Mouse (Mus musculus): Measurements from ENCODE around the gene Nfkbiz.

Nfkbiz gene

DNA sequence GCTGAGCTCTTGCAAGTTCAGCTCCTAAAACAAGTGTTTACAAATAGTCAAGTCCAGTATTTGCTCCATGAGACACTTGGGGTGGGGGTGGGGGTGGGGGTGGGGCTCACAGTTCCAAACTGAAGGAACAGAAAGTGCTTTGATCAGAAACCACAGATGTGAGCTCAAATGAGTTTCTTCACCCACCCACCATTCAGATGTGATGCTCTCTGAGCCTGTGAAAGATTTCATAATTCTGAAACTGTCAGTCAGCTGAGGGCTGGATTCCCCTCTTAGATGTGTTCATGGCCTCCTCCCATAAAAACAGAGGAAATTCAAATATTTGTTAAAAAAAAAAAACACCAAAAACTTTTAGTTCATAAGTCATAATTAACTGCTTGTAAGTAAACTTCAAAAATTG is 2.9 kb downstream of the Nfkbiz start:
- in situ Hi-C loops (cut with MboI; ENCODE audit: low sequenced_read_pairs): no loop called here

DNA sequence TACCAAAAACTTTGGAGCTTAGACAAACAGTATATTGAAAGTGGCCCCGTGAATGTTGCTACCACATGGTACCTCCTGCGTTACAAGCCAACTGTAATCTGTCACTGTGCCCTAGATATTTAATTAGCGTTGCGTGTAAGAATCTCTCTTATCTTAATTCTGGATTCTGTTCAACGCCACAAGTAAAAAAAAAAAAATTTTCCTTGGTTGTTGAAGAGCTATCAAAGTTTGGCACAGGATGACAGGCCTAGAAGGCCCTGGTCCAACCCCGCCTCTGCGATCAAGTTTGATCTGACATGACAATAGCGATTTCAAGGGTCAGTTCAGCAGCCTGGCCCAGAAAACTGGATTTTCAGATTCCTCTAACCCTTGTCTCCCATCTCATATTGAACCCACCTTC is 6.1 kb downstream of the Nfkbiz start:
- in situ Hi-C loops (cut with MboI; ENCODE audit: low sequenced_read_pairs): no loop called here

DNA sequence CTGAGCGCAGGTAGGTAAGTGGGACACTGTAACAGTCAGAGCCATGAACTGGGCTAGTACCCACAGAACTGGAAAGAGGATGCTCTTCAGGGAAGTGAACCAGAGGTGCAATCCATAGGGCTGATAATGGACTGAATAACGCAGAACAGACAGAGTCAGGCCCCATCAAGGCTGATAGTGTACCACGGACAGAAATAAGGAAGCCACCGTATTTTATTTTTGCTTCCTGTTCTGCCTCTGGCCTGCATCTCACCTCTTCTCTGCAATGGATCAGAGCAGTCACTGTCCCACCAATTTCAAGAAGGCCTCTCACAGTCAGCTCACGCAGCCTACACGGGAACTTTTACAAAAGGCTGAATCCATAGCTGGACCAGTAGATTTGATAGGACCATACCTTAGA is 6.7 kb downstream of the Nfkbiz start:
- in situ Hi-C loops (cut with MboI; ENCODE audit: low sequenced_read_pairs): no loop called here

DNA sequence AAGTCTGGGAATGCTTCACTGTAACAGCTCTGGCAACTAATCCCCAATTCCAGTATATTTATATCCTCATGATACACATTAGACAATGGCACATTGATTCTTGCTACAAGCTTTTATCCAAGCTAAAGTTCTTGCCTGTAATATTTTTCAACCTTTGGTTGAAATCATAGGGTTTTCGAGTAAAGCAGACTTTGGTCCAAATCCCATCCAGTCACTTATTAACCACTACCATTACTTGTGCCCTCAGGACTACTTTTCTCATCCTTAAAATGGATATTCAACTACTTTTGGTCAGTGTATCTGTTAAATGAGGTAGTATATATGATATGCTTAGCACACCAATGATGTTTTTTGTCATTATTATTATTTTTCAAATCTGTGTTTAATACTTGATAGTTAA is 7.2 kb downstream of the Nfkbiz start:
- in situ Hi-C loops (cut with MboI; ENCODE audit: low sequenced_read_pairs): no loop called here

DNA sequence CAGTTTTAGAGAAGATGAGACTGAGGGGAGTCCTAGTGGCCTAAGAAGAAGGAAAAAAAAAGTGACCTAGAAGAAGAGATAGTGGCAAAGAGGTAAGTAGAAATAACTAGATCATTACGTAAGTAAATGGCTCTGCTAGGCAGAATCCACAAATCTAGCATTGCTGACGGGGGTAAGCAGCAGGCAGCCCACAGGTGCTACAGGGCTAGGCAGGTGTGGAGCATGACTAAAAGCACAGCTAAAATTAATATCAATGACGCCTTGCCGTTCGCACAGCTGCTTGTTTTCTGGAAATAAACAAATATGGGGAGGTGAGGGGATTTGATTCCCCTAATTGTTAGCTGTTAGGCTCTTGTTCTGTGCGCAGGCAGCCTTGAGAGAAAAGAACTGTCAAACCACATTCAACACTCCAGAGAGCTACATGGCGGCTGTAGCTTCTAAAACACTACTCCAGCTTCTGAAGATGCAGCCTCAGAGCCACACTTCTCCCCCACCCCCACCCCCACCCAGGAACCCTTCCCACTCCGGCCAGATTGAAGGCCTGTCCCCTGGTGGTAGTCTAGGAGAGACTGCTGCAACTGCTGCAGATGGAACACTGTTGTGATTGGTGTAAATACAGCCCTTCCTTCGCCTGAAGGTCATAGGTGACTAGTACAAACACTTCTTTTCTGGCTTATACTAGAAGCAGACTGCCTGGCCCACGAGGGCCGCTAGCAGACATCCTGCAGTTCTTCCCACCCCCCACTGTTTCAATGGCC is 15.1 kb downstream of the Nfkbiz start:
- in situ Hi-C loops (cut with MboI; ENCODE audit: low sequenced_read_pairs): no loop called here

DNA sequence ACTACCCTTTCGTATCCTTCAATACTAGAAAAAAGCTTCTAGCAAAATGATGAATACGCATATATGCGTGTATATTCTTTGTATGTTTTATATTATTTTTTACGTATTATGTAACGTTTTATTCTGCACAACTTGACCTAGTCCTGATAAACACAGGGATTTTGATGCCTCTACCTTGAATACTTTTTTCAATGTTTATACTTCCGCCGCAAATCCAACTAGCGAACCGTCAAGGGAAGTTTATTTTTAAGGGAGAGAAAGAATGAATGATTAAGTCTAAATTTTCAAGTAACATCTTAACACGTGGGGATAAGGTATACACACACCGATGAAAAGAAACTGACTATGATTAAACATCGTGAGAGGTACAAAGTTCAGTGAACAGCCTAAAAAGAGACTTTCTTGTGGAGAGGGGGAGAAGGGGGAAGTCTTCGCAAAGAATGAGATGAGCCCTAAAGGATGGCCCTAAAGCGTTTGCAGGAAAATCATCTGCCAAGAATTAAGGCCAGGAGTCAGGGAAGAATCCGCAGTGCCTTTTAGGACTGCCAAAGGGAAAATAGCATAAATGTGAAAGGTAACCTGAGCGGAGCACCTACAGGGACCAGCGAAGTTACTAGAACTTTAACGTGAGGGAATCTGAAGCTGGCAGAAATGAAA is 15.8 kb downstream of the Nfkbiz start:
- in situ Hi-C loops (cut with MboI; ENCODE audit: low sequenced_read_pairs): no loop called here

DNA sequence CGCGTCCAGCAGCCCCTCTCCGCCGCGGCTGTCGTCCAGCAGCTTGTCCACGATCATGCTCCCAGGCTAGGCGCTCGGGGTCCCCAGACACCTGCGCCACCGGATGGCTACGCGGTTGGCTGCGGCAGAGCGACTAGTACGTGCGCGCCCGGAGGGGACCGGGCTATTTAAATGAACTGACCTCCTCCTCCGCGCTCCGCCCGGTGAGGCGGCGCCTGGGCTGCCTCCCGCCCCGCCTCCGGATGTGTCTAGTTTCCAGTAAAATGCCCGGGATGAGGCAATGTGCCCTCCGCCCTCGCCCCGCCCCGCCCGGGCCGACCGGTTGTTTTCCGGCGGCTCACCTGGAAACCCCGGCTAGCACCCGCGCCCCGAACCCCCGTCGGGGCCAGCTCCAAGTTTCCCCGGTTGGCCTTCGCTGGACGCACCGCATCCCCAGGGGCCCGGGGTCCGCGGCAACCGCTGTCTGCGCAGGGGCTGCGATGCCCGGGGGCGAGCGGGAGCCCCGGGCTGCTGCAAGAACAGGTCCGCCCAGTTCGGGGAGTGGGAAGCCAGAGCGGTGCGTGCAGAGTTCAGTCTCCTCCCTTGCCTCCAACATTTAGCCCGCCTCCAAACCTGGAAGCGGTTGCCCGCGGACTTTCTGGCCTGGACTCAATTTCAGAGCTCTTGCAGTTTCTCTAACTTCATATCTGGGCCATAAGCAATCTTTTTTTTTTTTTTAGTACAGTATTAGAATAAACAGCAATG is 16.5 kb downstream of the Nfkbiz start:
- in situ Hi-C loops (cut with MboI; ENCODE audit: low sequenced_read_pairs): no loop called here

DNA sequence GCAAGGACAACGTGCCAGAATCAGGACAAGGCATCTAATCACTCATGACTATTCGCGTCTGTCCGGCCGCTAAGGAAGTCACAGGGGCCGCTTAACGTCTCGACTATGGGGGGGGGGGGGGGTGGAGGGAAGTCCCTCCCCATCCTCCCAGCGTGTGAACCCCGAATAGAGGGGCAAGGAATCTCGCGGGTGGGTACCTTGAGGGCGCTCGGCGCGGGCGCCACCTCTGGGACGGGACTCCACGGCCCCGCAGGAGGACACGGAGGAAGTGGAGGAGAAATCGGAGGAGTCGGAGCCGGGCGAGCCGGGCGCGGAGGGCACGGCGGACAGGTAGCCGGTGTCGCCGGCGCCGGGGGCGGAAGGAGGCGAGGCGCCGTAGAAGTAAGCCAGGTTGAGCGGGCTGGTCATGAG is 17.1 kb downstream of the Nfkbiz start:
- in situ Hi-C loops (cut with MboI; ENCODE audit: low sequenced_read_pairs): no loop called here

DNA sequence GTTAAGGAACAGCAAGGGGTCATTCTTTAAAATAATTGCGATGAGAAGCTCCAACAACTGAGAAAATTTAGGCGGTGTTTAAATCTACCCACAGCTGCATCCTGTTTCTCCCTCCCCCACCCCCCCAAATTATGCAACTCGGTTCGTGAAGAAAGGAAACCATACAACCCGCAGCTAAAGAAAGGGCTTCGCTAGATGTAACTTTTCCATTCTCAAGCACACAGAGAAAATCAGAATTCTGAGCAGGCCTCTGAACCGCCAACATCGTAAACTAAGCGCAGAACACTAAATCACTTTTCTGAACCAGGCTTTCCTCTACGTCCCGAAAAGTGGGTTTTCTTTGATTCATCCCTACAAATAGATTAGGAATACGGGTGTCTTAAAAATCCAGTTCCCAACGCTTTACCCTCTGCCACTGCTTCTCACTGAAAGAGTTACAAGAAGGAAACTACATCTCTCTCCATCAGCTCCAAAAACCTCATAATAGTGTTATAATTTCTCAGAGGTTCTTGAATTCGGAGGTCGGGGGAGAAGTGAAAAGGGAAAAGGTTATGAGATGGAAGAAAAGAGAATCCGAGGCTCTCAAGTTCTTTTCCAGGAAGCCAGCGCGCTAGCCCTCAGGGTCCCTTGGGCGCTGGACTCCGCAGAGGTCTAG is 17.7 kb downstream of the Nfkbiz start:
- in situ Hi-C loops (cut with MboI; ENCODE audit: low sequenced_read_pairs): no loop called here

DNA sequence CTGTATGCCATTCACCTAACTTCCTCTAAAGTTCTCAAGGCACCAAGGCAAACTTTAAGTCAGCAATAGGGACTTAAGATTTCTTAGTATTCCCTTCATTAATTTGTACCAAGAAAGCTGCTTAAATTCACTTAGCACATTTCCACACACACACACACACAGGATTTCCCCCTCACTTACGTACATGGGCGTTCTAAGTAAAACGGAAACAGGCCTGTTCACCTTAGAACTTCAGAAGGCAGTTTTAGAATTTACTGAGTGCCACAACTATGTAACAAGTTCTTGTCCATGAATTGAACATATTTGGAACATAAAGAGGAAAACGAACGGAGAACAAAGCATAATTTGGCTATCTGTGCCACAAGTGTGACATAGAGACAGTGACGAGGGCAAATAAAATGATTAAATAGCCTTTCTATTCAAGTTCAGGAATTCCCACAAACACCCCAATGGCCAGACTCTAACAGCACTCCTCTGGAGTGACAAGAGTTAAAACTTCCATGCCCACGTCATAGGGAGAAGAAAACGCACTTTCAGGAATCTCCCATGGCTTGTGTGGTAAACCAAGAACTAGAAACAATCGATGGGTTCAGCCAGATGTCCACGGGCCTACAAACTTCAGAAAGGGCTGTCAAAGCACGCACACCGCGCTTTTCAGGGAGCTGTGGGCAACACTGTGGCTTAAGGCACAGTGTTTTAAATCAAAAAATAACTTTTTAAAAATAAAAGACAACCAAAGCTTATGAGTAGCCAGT is 18.4 kb downstream of the Nfkbiz start:
- in situ Hi-C loops (cut with MboI; ENCODE audit: low sequenced_read_pairs): no loop called here

DNA sequence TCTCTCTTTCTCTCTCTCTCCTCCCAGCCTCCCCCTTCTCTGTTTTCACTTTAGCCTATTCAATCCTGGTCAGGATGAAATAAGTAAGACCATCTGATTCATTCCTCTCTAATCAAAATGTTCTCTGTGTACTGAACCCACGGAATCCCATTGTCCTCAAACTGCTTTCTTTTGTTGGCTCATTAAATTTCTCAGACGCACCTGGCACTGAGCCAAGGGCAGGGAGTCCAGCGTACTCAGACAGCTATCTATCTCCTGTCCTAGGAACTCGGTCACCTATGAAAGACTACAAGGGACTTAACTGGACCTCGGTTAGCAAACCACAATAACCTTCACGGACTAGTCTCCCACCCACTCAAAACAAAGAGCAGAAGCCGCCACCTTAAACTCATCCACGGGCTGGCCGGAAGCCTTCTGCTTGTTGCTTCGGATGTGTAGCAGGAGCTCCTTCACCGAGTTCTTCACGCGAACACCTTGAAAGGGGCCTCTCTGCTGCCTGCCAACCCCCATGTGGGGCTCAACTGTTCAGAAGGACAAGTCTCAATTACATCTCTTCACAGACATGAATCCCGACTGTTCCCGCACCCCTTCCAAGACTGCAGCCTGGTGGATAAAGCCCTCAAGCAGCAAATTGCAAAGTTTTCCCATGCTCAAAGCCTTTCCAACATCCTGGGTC is 19.4 kb downstream of the Nfkbiz start:
- in situ Hi-C loops (cut with MboI; ENCODE audit: low sequenced_read_pairs): no loop called here

DNA sequence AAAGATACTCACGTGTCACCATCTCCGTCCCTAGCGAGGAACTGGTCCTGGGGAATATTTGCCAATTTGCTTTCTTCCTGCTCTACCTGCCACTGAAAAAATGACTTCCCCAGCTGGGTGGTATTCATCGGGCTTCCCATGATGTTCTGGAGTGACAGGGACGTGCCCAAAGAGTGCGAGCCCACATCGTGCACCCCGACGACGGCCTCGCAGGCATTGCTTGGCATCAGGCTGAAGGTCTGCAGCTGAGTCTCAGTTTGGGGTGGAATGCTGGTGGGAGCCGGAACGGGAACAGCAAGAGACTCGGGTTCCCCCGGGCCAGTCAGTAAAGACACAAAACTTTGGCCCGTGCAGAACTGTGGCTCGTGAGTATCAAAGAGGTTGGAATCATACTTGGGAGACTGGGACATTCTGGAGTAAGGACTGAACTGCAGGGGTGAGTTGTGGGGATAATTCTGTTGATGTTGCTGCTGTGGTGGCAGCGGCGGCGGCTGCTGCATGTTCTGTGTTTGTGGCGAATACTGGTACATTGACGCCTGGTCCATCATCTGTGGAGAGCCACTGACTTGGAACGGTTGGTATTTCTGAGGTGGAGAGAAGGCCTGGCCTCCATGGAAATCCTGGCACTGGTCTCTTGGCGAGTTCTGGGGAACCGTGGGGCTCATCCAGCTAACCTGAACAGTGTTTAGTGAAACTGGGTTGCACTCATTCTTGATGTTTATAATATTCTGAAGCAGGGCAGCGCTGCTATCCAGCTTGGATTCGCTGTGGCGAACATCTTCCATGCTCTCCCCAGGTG is 20.8 kb downstream of the Nfkbiz start:
- in situ Hi-C loops (cut with MboI; ENCODE audit: low sequenced_read_pairs): no loop called here

DNA sequence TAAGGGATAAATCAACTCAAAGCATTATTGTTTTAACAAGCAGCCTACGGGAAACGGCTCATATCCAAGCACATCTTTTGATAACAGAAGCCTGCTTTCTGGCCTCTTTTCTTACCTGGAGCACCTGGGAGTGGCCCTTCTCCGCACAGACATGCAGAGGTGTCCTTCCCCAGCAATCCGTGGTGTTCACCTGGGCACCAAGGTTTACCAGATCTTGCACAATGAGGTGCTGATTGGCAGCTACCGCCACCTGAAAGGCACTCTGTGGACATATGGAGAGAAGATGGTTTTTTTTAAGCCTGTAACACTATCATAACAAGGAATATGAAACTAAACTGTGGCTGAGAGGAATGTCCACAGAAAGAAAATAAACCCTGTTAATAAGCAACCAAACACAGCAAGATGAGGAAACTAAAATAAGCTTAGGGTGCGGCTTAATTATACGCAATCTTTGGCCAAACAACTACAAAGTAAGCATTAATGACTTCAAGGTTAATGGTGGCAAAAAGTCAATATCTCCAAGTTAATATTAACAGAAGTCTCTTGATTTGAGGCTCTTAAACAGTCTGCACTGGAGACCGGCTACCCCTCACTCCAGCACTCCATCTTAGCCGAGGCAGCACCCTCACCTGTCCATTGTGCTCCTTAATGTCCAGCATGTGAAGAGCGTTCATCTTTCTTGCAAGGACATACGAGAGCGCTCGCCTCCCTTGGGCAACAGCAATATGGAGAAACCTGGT is 22.3 kb downstream of the Nfkbiz start:
- in situ Hi-C loops (cut with MboI; ENCODE audit: low sequenced_read_pairs): no loop called here

DNA sequence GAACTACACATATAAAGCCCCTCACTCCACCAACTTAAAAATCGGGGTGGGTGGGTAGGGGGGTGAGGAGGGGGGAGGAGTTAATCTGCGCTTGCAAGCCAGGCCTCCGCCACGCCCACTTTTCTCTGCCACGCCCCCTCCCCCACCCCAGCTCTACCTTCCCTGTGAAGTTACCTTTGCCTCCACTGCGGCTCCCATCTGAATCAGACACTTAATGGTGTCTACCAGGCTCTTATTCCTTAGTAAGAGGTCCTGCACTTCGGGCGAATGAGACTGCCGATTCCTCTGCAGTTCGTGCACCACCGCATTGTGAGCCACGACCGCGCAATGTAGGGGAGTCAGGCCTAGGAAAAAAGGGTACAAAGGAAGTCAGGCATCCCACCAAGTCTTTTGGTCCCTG is 23.2 kb downstream of the Nfkbiz start:
- in situ Hi-C loops (cut with MboI; ENCODE audit: low sequenced_read_pairs): no loop called here

DNA sequence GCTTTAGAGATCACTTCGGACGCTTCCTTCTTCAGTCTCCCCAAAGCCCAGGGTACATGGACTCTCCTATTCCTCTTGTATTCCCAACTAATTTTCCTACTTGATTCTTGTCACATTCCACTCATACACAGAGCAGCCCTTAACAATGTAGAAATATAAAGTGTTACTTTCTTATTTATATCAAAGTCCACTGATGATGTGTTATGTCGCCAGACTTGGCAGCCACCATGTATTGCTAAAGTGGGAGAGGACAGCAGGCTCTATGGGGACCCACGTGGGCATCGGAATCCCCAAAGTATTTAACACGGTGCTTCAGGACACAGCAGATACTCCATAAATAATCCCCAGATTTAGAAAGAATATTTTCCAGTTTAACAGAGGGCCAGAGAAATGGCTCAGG is 24.0 kb downstream of the Nfkbiz start:
- in situ Hi-C loops (cut with MboI; ENCODE audit: low sequenced_read_pairs): no loop called here

DNA sequence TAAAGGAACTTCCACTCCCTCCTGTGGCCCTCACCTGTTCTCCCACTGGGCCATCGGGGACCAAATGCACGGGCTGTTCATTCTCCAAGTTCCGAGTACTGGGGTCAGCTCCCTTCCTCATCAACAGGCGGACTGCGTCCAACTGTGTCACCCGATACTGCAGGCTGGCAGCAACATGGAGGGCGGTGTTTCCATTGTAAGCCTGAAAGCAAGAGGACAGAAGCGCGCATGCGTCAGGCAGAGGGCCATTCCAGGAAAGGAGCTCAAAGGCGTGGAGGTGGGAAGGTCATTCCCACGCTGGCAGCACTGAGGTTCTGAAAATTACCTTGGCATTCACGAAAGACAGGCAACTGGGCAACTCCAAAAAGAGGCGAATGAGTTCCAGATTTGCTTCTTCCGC is 24.8 kb downstream of the Nfkbiz start:
- in situ Hi-C loops (cut with MboI; ENCODE audit: low sequenced_read_pairs): no loop called here

DNA sequence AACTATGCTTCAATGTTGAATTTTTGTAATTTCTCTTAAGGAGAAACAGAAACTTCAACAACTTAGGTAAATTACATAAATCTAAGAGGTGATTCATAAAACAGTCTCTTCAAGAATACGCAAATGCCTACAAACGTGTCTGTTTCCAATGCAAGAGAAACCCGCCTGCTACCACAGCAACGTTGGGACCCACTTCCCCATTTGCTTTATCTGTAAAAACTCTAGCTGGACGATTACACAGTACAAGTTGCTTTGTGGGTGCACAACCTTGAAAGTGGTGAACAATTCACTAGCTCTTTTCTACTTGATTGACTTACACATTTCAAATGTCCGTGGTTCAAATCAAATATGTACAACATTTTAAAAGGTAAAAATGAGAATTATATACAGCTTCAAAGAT is 26.9 kb downstream of the Nfkbiz start:
- in situ Hi-C loops (cut with MboI; ENCODE audit: low sequenced_read_pairs): no loop called here

DNA sequence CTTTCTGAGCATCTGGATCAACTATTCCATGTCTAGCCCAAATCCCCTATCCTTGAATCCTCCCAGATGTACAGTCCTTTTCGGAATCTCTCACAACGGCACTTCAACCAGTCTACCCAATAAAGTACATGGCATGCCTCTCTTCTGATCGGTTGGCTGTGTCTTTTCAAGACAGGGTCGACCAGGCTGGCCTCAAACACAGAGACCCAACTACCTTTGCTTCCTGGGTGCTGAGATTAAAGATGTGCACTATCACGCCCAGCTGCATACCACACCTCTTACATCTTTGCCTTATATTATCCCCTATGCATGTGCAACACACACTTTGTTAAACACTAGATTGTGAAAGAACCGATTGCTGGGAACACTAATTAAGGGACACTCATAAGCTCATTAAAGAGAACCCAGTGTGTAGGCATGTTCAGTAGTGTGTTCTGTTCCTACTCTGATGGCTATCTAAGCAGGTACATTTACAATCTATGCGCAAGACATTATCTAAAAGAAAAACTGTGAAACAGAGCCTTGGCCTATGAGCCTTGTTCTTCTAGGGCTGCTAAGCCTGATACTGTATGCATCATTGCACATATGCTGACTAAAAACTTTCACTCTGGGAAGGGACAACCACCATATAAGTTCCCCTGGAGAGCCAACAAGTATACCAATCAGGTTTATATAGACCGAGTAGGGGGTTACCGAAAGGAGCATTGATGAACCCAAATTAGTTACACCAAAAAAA is 28.8 kb downstream of the Nfkbiz start:
- in situ Hi-C loops (cut with MboI; ENCODE audit: low sequenced_read_pairs): no loop called here
